In the genomic region with DNA sequence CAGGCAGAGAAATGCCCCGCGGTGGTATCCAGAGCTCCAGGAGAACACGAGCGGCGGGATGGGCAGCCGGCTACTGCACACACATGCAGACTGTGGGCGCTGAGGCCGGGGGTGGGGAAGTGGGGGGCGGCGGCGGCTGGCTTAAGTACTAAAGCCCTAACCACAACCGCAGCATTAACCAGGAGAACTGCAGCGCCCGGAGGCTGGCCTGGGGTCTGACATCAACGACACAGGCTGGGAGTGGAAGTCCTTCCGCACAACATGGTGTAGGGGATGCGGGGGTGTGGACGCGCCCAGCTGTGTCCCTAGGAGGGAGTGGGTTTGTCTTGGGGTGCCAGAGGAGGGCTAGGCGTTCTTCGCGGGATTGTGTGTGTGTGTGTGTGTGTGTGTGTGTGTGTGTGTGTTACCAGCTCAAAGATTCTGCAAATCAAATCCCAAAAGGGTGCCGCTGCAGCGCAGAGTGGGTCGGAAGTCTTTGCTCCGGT, we compare ENCODE assay signal across 7 mouse cellular contexts. TPM values are rescaled to one million over a fixed set of nuclear protein-coding genes. Genes with fewer than 3 reads are reported as not detected.
DNase-seq lines count a peak whose midpoint lies in the region; ATAC-seq and TF ChIP-seq lines count a peak whose summit lies in the region.

No protein-coding gene starts in this region.

- no peak for TF ChIP-seq CTCF in MEL (IDR thresholded peaks at IDR 0.05 in 2 of 3, conservative IDR thresholded peaks at IDR 0.05 in 1 of 3; ENCODE audit: control insufficient read depth in 1 of 3, insufficient read depth in 1 of 3, low read depth in 2 of 3, low read length in 3 of 3, poor library complexity in 1 of 3, severe bottlenecking in 1 of 3)
- TF ChIP-seq CTCF in bone marrow macrophage, adult 2 months (IDR thresholded peaks at IDR 0.05; ENCODE audit: low read depth, low read length) = no peak

- H3K27ac ChIP-seq in MEL (ENCODE audit: control insufficient read depth, low read depth, low read length) = no peak overlapping the region; the same call in 1 of the 2 replicates
- peak overlapping the region; percentile 92 for H3K27ac ChIP-seq in bone marrow macrophage, adult 2 months (ENCODE audit: insufficient read depth, low read depth, low read length)
- peak overlapping the region; percentile 95 for H3K27ac ChIP-seq in forebrain, embryonic 16.5 days (ENCODE audit: low read length)
- H3K27ac ChIP-seq in hindbrain, embryonic 15.5 days (replicated peaks) = peak overlapping the region; percentile 89
- H3K27ac ChIP-seq in midbrain, embryonic 13.5 days = peak overlapping the region; percentile 92

- no peak for ATAC-seq in forebrain, embryonic 16.5 days
- no peak for ATAC-seq in hindbrain, embryonic 15.5 days (ENCODE audit: low FRiP score, low read depth)
- ATAC-seq in midbrain, embryonic 13.5 days = no peak

- no peak for TF ChIP-seq RAD21 in MEL (IDR thresholded peaks at IDR 0.05; ENCODE audit: low read depth, low read length)

- H3K9ac ChIP-seq in MEL (ENCODE audit: control insufficient read depth, low read depth, low read length, poor library complexity, severe bottlenecking) = peak overlapping the region; percentile 87
- peak overlapping the region; percentile 85 for H3K9ac ChIP-seq in forebrain, embryonic 16.5 days (replicated peaks; ENCODE audit: low read depth, low read length)
- peak overlapping the region; percentile 93 for H3K9ac ChIP-seq in hindbrain, embryonic 15.5 days
- peak overlapping the region; percentile 89 for H3K9ac ChIP-seq in midbrain, embryonic 13.5 days (replicated peaks)

- peak; percentile 66 for DNase-seq in MEL (ENCODE audit: low read depth, low spot score)
- DNase-seq in left cerebral cortex, postnatal 25 days (ENCODE audit: low spot score in 2 of 2) = peak; percentile 57 to 60
- peak; percentile 48 to 56 for DNase-seq in spleen, postnatal 36 days (ENCODE audit: low spot score in 2 of 2)

- peaks cover 64% of the 10 kb centered on the region for H3K79me2 ChIP-seq in MEL (ENCODE audit: control insufficient read depth, insufficient read depth, low read length, poor library complexity)

- no peak for TF ChIP-seq POLR2A in MEL (IDR thresholded peaks at IDR 0.05; ENCODE audit: control insufficient read depth in 1 of 2, insufficient read depth in 1 of 2, low read depth in 1 of 2, low read length in 2 of 2, poor library complexity in 1 of 2)
- no peak for TF ChIP-seq POLR2A in bone marrow macrophage, adult 2 months (IDR thresholded peaks at IDR 0.05; ENCODE audit: borderline replicate concordance, low read depth, low read length)

- H3K4me3 ChIP-seq in MEL (ENCODE audit: control insufficient read depth in 1 of 2, insufficient read depth in 1 of 2, low read depth in 2 of 2, low read length in 2 of 2) = peak overlapping the region; percentile 54 to 89
- peak overlapping the region; percentile 73 for H3K4me3 ChIP-seq in bone marrow macrophage, adult 2 months (ENCODE audit: insufficient read depth, low read length)
- H3K4me3 ChIP-seq in forebrain, embryonic 16.5 days (replicated peaks; ENCODE audit: low read length) = peak overlapping the region; percentile 94
- peak overlapping the region; percentile 93 for H3K4me3 ChIP-seq in hindbrain, embryonic 15.5 days
- H3K4me3 ChIP-seq in midbrain, embryonic 13.5 days (replicated peaks) = peak overlapping the region; percentile 86

- peak in 1 of 2 experiments; percentile 23; a peak in 1 of 4 replicates for TF ChIP-seq EP300 in MEL (IDR thresholded peaks at IDR 0.05; ENCODE audit: low read depth in 1 of 2, low read length in 2 of 2)

- WGBS in forebrain, embryonic 16.5 days = 0% methylated on average over 26 of the region's 26 CpGs
- under 1% methylated on average over 26 of the region's 26 CpGs for WGBS in hindbrain, embryonic 15.5 days
- 0% methylated on average over 26 of the region's 26 CpGs for WGBS in midbrain, embryonic 13.5 days

- peaks cover 0 to 29% of the 10 kb centered on the region in 2 experiments; a peak in 2 of 4 replicates for H3K36me3 ChIP-seq in MEL (ENCODE audit: control insufficient read depth in 1 of 2, insufficient read depth in 2 of 2, low read length in 2 of 2)
- no peaks in the 10 kb centered on the region for H3K36me3 ChIP-seq in forebrain, embryonic 16.5 days (ENCODE audit: control insufficient read depth, insufficient read depth)
- H3K36me3 ChIP-seq in hindbrain, embryonic 15.5 days = no peaks in the 10 kb centered on the region
- H3K36me3 ChIP-seq in midbrain, embryonic 13.5 days = no peaks in the 10 kb centered on the region

- H3K4me1 ChIP-seq in MEL (ENCODE audit: control insufficient read depth in 1 of 2, insufficient read depth in 2 of 2, low read length in 2 of 2) = peaks cover 0 to 17% of the 10 kb centered on the region in 2 experiments; a peak in 2 of 4 replicates
- H3K4me1 ChIP-seq in bone marrow macrophage, adult 2 months (ENCODE audit: control insufficient read depth, insufficient read depth, low read length) = peaks cover 27% of the 10 kb centered on the region
- H3K4me1 ChIP-seq in forebrain, embryonic 16.5 days (replicated peaks; ENCODE audit: control insufficient read depth, insufficient read depth, low read length) = peaks cover 45% of the 10 kb centered on the region
- peaks cover 61% of the 10 kb centered on the region for H3K4me1 ChIP-seq in hindbrain, embryonic 15.5 days (replicated peaks)
- H3K4me1 ChIP-seq in midbrain, embryonic 13.5 days (replicated peaks) = peaks cover 62% of the 10 kb centered on the region

- H3K4me2 ChIP-seq in forebrain, embryonic 16.5 days (ENCODE audit: low read length) = peak overlapping the region; percentile 74
- peak overlapping the region; percentile 87 for H3K4me2 ChIP-seq in hindbrain, embryonic 15.5 days
- peak overlapping the region; percentile 70 for H3K4me2 ChIP-seq in midbrain, embryonic 13.5 days (replicated peaks)

- H3K27me3 ChIP-seq in MEL (ENCODE audit: control insufficient read depth in 1 of 2, insufficient read depth in 2 of 2, low read length in 2 of 2) = no peaks in the 10 kb centered on the region
- H3K27me3 ChIP-seq in forebrain, embryonic 16.5 days (replicated peaks; ENCODE audit: control insufficient read depth, insufficient read depth, low read length) = no peaks in the 10 kb centered on the region
- no peaks in the 10 kb centered on the region for H3K27me3 ChIP-seq in hindbrain, embryonic 15.5 days
- no peaks in the 10 kb centered on the region for H3K27me3 ChIP-seq in midbrain, embryonic 13.5 days

- H3K9me3 ChIP-seq in MEL (replicated peaks; ENCODE audit: insufficient read depth, low read length) = no peaks in the 10 kb centered on the region
- no peaks in the 10 kb centered on the region for H3K9me3 ChIP-seq in forebrain, embryonic 16.5 days (ENCODE audit: control insufficient read depth, low read length)
- H3K9me3 ChIP-seq in hindbrain, embryonic 15.5 days = no peaks in the 10 kb centered on the region
- H3K9me3 ChIP-seq in midbrain, embryonic 13.5 days = no peaks in the 10 kb centered on the region

- intact Hi-C loops in left cerebral cortex, postnatal 25 days (cut with DNase I) = loop anchor here (5.0 kb wide), 3 partner anchors 93 to 233 kb away; no protein-coding TSS in a partner anchor

TF ChIP-seq in MEL, 35 proteins besides CTCF, POLR2A, EP300 and RAD21:
- TF ChIP-seq ETS1 (IDR thresholded peaks at IDR 0.05; ENCODE audit: low read depth, low read length) = 0 out of 2 replicates have a peak, but pooled peaks have one; percentile 8
- TF ChIP-seq POLR2AphosphoS5 (IDR thresholded peaks at IDR 0.05; ENCODE audit: borderline replicate concordance, low read depth, low read length) = no peak
- TF ChIP-seq SIN3A (IDR thresholded peaks at IDR 0.05; ENCODE audit: low read length) = no peak; the same call in 1 of the 2 replicates
- no peak for TF ChIP-seq HCFC1 (IDR thresholded peaks at IDR 0.05; ENCODE audit: low read depth, low read length)
- 0 out of 2 replicates have a peak, but pooled peaks have one; percentile 13 for TF ChIP-seq RCOR1 (IDR thresholded peaks at IDR 0.05; ENCODE audit: low read depth, low read length)
- TF ChIP-seq ZKSCAN1 (IDR thresholded peaks at IDR 0.05; ENCODE audit: low read depth, low read length) = no peak
- TF ChIP-seq BHLHE40 (IDR thresholded peaks at IDR 0.05; ENCODE audit: borderline replicate concordance, low read depth, low read length) = no peak
- no peak for TF ChIP-seq MEF2A (IDR thresholded peaks at IDR 0.05; ENCODE audit: extremely low read depth, insufficient replicate concordance, low read depth, low read length, poor library complexity, severe bottlenecking)
- TF ChIP-seq TAL1 (IDR thresholded peaks at IDR 0.05; ENCODE audit: low read length) = no peak
- no peak for TF ChIP-seq NRF1 (IDR thresholded peaks at IDR 0.05; ENCODE audit: insufficient read depth, low read depth, low read length, poor library complexity, severe bottlenecking)
TF ChIP-seq in MEL: peak in this region for 2.

RNA-seq across cellular contexts. Expression of a gene that starts 2.0 kb away (rescaled TPM):
- 9.0 and 10.0 TPM in 2 replicates for total RNA-seq in MEL (2012; rRNA removed)
- polyA plus RNA-seq in MEL (2012; ENCODE audit: insufficient read depth in 1 of 2, insufficient read length in 2 of 2, low read depth in 1 of 2, low replicate concordance in 2 of 2, missing spikeins in 1 of 2) = 10 to 100 TPM in 1 of 2 experiments, not detected in 1; 25.3 TPM
- polyA plus RNA-seq in bone marrow macrophage, adult 2 months (2012; ENCODE audit: insufficient read depth, insufficient read length, missing spikeins) = 173 and 188 TPM in 2 replicates
- 29.2 and 35.1 TPM in 2 replicates for polyA plus RNA-seq in forebrain, embryonic 16.5 days (2015; fragmentation: Nextera tagmentation; extraction: Ambion mirVana)
- polyA plus RNA-seq in hindbrain, embryonic 15.5 days (2015; fragmentation: Nextera tagmentation; extraction: Ambion mirVana) = 22.6 and 28.3 TPM in 2 replicates
- total RNA-seq in left cerebral cortex, postnatal 25 days (2021) = 10 to 100 TPM; 82.7 to 83.7 TPM
- 16.6 and 18.8 TPM in 2 replicates for polyA plus RNA-seq in midbrain, embryonic 13.5 days (2015; fragmentation: Nextera tagmentation; extraction: Ambion mirVana)

RNA-seq across cellular contexts. Expression of a gene that starts 2.6 kb away (rescaled TPM):
- total RNA-seq in MEL (2012; rRNA removed) = 8.1 and 8.2 TPM in 2 replicates
- polyA plus RNA-seq in MEL (2012; ENCODE audit: insufficient read depth in 1 of 2, insufficient read length in 2 of 2, low read depth in 1 of 2, low replicate concordance in 2 of 2, missing spikeins in 1 of 2) = 1 to 10 TPM in 1 of 2 experiments, not detected in 1; 8.8 TPM
- polyA plus RNA-seq in bone marrow macrophage, adult 2 months (2012; ENCODE audit: insufficient read depth, insufficient read length, missing spikeins) = 3.0 and 4.2 TPM in 2 replicates
- polyA plus RNA-seq in forebrain, embryonic 16.5 days (2015; fragmentation: Nextera tagmentation; extraction: Ambion mirVana) = 1.7 and 3.0 TPM in 2 replicates
- polyA plus RNA-seq in hindbrain, embryonic 15.5 days (2015; fragmentation: Nextera tagmentation; extraction: Ambion mirVana) = 1.1 and 1.7 TPM in 2 replicates
- 1 to 10 TPM; 1.1 to 1.2 TPM for total RNA-seq in left cerebral cortex, postnatal 25 days (2021)
- polyA plus RNA-seq in midbrain, embryonic 13.5 days (2015; fragmentation: Nextera tagmentation; extraction: Ambion mirVana) = 1.8 and 2.1 TPM in 2 replicates
